Mouse (Mus musculus): ENCODE measurements around the gene Gm17482. TPM values are rescaled to one million over a fixed set of nuclear protein-coding genes. Genes with fewer than 3 reads are reported as not detected.

Gene Gm17482
- total RNA-seq, 2 experiments from 2014 or later = not detected

DNA sequence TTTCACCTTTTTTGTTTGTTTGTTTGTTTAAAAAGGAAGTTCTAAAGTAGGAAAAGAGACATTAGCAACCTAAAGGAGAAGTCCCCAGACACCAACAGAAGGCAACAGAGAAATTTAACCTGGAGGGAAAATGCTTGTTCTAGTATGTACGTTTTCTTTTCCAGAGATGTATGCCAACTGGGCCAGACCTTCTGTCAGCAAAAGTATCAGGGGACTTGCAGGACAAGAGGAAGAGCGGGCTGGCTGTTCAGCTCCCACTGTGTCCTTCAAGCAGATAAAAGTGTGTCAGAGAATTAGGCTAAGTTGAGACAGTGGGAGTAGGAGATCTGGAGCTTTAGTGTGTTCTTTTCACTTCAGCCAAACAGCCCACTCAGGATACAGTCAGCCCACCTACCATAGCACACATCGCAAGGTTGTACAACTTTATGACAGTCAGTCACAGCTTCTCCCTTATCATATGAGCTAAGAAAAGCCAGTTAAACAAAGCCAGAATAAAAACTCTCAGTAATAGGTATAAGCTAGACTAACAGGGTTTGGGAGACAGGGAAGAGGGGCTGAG lies 18.4 kb downstream of the Gm17482 start:
- no peak for ATAC-seq (ENCODE audit: poor library complexity, severe bottlenecking)

DNA sequence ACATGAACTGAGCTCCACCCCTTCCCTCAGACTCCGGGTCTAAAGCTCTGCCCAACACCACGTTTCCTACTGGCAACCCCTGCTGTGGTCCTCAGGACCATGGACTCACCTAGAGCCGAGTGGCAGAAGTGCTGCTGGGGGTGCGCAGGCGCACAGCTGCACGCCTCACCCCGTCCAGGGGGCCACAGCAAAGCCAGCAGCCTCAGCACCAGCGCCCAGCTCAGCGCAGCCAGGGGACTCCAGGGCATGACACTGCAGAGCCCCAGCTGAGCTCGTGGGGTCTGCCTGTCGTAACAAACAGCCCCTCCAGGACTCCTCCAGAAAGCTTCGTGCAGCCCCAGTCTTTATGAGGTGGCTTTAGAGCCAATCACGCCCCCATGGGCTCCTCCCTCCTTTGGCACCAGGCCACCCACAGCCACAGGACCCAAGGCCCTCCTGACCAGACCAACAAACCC lies 24.4 kb downstream of the Gm17482 start:
- ATAC-seq (ENCODE audit: poor library complexity, severe bottlenecking) = no peak

DNA sequence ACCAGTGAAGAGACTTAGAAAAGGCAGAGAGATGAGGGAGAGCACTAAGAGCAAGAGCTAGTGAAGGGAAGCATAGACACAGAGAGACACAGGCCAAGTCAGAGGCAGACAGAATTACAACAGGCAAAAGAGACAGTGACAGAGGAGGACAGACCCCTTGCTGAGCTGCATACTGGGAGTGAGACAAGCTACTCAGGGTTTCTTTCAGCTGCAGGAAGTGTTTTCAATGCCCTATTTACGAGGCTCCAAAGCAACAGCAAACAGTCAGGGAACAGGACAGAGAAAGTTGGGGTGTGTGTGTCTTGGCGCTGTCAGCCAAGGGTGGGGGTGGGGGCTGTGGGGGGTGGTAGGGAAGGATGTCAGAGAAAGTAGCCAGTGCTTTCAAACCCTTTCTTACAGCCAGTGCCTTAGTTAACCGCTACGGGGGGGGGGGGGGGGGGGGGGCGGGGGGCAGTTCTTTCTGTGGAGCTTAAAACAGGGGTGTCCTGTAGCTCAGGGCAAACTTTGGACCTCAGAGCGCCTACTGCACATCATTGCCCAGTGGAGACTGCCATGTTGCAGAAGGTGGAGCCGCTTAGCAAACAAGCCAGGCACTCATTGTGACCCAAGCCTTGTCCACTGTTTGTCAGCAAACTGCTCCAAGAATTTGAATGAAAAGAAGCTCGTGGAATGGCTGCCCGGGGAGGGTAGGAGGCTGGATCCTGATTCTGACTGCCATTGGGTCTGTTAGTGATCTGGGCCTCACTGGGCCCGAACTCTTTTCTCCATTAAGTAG lies 25.1 kb downstream of the Gm17482 start, which contains the start of gene Timp4:
Gene Timp4, minus strand, starts transcription at position 107 of the 775 bp plus-strand sequence.
- no peak for ATAC-seq (ENCODE audit: poor library complexity, severe bottlenecking)

GRCm38 (mm10) chr6:115255171-115255570 lies 28.0 kb downstream of the Gm17482 start:
- no peak for ATAC-seq (ENCODE audit: poor library complexity, severe bottlenecking)

GRCm38 (mm10) chr6:115260507-115260906 lies 33.4 kb downstream of the Gm17482 start:
- ATAC-seq (ENCODE audit: poor library complexity, severe bottlenecking) = no peak

- no peak for ATAC-seq (ENCODE audit: poor library complexity, severe bottlenecking)
Measured at GRCm38 (mm10) chr6:115266791-115267190, 39.6 kb downstream of the Gm17482 start.

DNA sequence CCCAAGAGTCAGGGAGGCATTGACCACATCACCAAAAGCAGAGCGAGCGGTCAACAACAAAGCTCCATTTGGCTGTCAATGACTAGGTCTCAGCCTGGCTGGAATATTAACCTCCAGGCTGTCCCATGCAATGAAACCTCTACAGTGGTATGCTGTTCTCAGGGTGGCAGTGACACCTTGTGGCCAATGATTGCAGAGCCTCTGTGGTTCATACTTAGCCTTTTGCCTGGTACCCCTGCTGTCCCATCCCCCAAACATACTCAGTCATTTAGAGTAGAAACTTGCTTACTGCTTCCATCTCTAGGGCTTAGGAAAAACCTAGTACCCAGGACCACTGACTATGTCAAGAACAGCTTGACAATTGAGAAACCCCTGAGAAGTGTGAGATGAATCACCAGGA lies 40.8 kb downstream of the Gm17482 start:
- ATAC-seq (ENCODE audit: poor library complexity, severe bottlenecking) = peak; percentile 68

DNA sequence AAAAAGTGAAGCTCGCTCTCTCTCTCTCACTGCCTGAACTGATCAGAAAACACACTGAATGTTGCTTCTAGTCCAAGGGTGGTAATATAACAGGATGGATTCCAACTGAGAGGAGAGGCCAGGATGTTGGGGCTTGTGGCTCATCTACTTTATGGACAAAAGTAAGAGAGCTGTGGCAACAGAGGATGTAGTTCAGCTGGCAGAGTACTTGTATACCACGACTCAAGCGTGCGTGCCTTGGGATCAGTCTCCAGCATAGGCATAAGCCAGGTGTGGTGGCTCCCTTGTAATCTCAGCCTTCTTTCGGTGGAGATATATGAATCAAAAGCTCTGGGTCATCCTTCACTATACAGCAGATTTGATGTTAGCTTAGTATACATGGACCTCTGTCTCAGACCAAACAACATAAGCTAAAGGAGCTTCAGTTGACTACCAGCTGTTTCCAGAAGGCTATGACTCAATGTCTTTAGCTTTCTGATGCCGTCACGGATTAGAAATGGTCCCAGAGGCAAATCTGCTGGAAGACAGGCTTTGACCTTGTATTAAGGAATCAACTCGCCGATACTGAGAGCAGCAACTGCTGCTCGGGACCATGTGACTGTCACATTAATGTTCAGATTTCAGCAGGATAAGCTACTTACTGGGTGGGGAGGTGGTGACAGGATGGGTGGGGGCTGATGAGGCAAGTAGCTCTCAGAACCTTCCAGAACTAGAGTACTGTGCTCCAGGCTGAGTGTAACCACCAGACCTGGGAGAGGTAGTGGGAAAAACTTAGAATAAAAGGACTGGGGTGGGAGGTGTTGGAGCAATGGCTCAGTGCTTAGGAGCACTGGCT lies 41.6 kb downstream of the Gm17482 start:
- ATAC-seq (ENCODE audit: poor library complexity, severe bottlenecking) = no peak

GRCm38 (mm10) chr6:115269561-115269960 lies 42.4 kb downstream of the Gm17482 start:
- no peak for ATAC-seq (ENCODE audit: poor library complexity, severe bottlenecking)

DNA sequence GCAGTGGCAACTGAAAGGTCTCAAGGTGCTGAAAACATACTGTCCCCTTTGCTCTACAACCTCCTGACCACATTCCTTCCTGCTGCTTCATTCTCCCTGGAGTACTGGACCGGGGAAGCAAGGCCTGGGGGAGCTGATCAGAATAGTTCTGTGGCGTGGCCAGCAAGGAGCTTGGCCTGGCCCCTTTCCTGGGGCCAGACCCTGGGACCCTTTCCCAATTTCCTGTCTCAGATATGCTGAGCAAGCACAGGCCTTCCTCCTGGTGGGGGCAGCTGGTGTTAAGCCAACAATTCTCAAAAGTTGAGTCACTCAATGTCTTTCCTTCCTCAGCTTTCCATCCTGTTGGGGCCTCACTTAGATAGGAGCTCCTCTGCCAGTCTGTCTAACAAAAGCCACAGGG lies 42.9 kb downstream of the Gm17482 start:
- ATAC-seq (ENCODE audit: poor library complexity, severe bottlenecking) = no peak

- ATAC-seq (ENCODE audit: poor library complexity, severe bottlenecking) = no peak
Measured at GRCm38 (mm10) chr6:115271326-115271725, 44.2 kb downstream of the Gm17482 start.

- ATAC-seq (ENCODE audit: poor library complexity, severe bottlenecking) = no peak
Measured at GRCm38 (mm10) chr6:115271866-115272271, 44.7 kb downstream of the Gm17482 start.

- ATAC-seq (ENCODE audit: poor library complexity, severe bottlenecking) = no peak
Measured at GRCm38 (mm10) chr6:115273346-115273745, 46.2 kb downstream of the Gm17482 start.

GRCm38 (mm10) chr6:115274705-115275104 lies 47.6 kb downstream of the Gm17482 start:
- ATAC-seq (ENCODE audit: poor library complexity, severe bottlenecking) = no peak

- no peak for ATAC-seq (ENCODE audit: poor library complexity, severe bottlenecking)
Measured at GRCm38 (mm10) chr6:115275116-115275815, 48.1 kb downstream of the Gm17482 start.

GRCm38 (mm10) chr6:115278086-115278485 lies 50.9 kb downstream of the Gm17482 start:
- no peak for ATAC-seq (ENCODE audit: poor library complexity, severe bottlenecking)

GRCm38 (mm10) chr6:115279639-115280038 lies 52.5 kb downstream of the Gm17482 start:
- no peak for ATAC-seq (ENCODE audit: poor library complexity, severe bottlenecking)

GRCm38 (mm10) chr6:115284153-115284552 lies 57.0 kb downstream of the Gm17482 start:
- ATAC-seq (ENCODE audit: poor library complexity, severe bottlenecking) = peak; percentile 57; the same call in 1 of the 2 replicates

GRCm38 (mm10) chr6:115286441-115286840 lies 59.3 kb downstream of the Gm17482 start:
- ATAC-seq (ENCODE audit: poor library complexity, severe bottlenecking) = no peak

DNA sequence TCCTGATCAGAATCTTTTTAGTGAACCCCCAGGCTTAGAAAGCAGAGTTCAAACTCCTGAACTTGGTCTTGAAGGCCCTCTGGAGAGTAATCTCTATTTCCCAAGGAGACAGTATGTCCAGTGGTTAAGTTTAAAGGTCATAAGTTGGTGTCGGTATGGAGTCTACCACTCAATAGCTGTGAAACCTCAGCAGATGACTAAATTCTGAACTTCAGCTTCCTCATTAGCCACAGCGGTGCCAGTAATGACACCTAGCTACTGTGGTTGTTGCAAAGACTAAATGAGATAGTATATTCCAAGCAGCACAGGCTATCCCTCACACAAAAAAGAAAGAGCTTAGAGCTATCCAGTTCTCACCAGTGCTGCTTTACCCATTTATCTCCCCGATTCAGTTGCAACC lies 61.1 kb downstream of the Gm17482 start:
- no peak for ATAC-seq (ENCODE audit: poor library complexity, severe bottlenecking)

GRCm38 (mm10) chr6:115290561-115290960 lies 63.4 kb downstream of the Gm17482 start:
- ATAC-seq (ENCODE audit: poor library complexity, severe bottlenecking) = no peak

All from megakaryocyte, adult 5-6 weeks (primary cell).